Mouse (Mus musculus): ENCODE results near the gene Hyal3. TPM values are rescaled to one million over a fixed set of nuclear protein-coding genes. Genes with fewer than 3 reads are reported as not detected.

Hyal3 gene
- polyA plus RNA-seq, 1 experiment from 2014 or later = 1.4 TPM

- peak overlapping the region; percentile 88 for H3K27ac ChIP-seq (ENCODE audit: low read length)
- 9% methylated on average over 6 of the region's 6 CpGs for WGBS
- H3K9me3 ChIP-seq (ENCODE audit: control insufficient read depth, low read length) = no peaks in the 10 kb centered on the region
- H3K4me1 ChIP-seq (replicated peaks; ENCODE audit: control insufficient read depth, insufficient read depth, low read length) = peaks cover 79% of the 10 kb centered on the region
- H3K4me3 ChIP-seq (replicated peaks; ENCODE audit: low read length) = peak overlapping the region; percentile 84
- no peaks in the 10 kb centered on the region for H3K27me3 ChIP-seq (replicated peaks; ENCODE audit: control insufficient read depth, insufficient read depth, low read length)
- H3K36me3 ChIP-seq (ENCODE audit: control insufficient read depth, insufficient read depth) = no peaks in the 10 kb centered on the region
- H3K4me2 ChIP-seq (ENCODE audit: low read length) = peak overlapping the region; percentile 99
- H3K9ac ChIP-seq (replicated peaks; ENCODE audit: low read depth, low read length) = peak overlapping the region; percentile 88
- no peak for ATAC-seq
Observed at GRCm38 (mm10) chr9:107632478-107632877, 51.9 kb downstream of the Hyal3 start.

- peak; percentile 34 for ATAC-seq
- Histone ChIP-seq H3K9ac (replicated peaks; ENCODE audit: low read depth, low read length) (peak overlapping the region; percentile 88), H3K27ac (ENCODE audit: low read length) (peak overlapping the region; percentile 88), H3K27me3 (replicated peaks; ENCODE audit: control insufficient read depth, insufficient read depth, low read length) (no peaks in the 10 kb centered on the region), H3K9me3 (ENCODE audit: control insufficient read depth, low read length) (no peaks in the 10 kb centered on the region), H3K4me3 (replicated peaks; ENCODE audit: low read length) (peak overlapping the region; percentile 84), H3K36me3 (ENCODE audit: control insufficient read depth, insufficient read depth) (no peaks in the 10 kb centered on the region), H3K4me2 (ENCODE audit: low read length) (peak overlapping the region; percentile 99), H3K4me1 (replicated peaks; ENCODE audit: control insufficient read depth, insufficient read depth, low read length) (peaks cover 72% of the 10 kb centered on the region)
- under 1% methylated on average over 33 of the region's 33 CpGs for WGBS
Observed at GRCm38 (mm10) chr9:107633091-107633660, 52.6 kb downstream of the Hyal3 start.

DNA sequence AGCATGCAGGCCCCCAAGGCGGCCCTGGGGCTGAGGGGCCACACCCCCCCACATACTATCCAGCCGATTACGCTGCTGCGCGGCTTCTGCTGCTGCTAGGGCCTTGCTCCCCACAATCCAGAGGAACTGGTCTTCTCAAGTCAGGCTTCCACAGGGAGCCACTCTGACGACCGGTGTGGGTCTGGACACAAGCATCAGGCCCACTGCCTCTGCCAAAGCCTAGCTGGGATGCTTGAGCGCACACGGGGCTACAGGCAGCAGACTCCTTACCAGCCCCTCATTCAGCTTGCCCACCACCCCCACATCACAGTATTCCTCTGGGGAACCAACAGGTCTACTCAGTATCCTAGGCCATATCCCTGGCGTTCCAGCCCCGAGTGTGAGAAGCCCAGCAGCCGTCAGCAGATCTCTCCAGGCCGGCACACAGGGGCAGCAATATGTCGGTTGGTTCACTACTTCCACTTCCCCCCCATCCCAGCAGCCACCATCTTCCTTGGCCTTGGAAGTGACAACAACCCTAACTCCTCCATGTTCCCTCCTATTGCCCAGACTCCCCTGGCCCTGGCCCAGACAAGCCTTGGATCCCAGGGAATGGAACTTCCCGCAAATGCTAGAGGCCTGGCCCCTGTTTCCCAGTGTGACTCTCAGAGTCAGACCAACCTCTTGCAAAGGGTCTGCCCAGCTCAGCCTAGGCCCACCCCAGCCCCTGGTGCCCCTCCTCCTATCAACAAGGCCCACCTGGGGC is 53.2 kb downstream of the Hyal3 start:
- Histone ChIP-seq H3K27ac (ENCODE audit: low read length) (peak overlapping the region; percentile 88), H3K4me2 (ENCODE audit: low read length) (peak overlapping the region; percentile 99), H3K9ac (replicated peaks; ENCODE audit: low read depth, low read length) (peak overlapping the region; percentile 88), H3K36me3 (ENCODE audit: control insufficient read depth, insufficient read depth) (no peaks in the 10 kb centered on the region), H3K27me3 (replicated peaks; ENCODE audit: control insufficient read depth, insufficient read depth, low read length) (no peaks in the 10 kb centered on the region), H3K9me3 (ENCODE audit: control insufficient read depth, low read length) (no peaks in the 10 kb centered on the region), H3K4me1 (replicated peaks; ENCODE audit: control insufficient read depth, insufficient read depth, low read length) (peaks cover 66% of the 10 kb centered on the region), H3K4me3 (replicated peaks; ENCODE audit: low read length) (peak overlapping the region; percentile 84)
- no peak for ATAC-seq
- WGBS = 2% methylated on average over 15 of the region's 15 CpGs

- no peak for ATAC-seq
- H3K27ac ChIP-seq (ENCODE audit: low read length) = peak overlapping the region; percentile 88
- peak overlapping the region; percentile 99 for H3K4me2 ChIP-seq (ENCODE audit: low read length)
- no peaks in the 10 kb centered on the region for H3K36me3 ChIP-seq (ENCODE audit: control insufficient read depth, insufficient read depth)
- H3K9ac ChIP-seq (replicated peaks; ENCODE audit: low read depth, low read length) = peak overlapping the region; percentile 88
- H3K27me3 ChIP-seq (replicated peaks; ENCODE audit: control insufficient read depth, insufficient read depth, low read length) = no peaks in the 10 kb centered on the region
- H3K4me1 ChIP-seq (replicated peaks; ENCODE audit: control insufficient read depth, insufficient read depth, low read length) = peaks cover 58% of the 10 kb centered on the region
- no peaks in the 10 kb centered on the region for H3K9me3 ChIP-seq (ENCODE audit: control insufficient read depth, low read length)
- H3K4me3 ChIP-seq (replicated peaks; ENCODE audit: low read length) = peak overlapping the region; percentile 84
- WGBS = under 1% methylated on average over 35 of the region's 35 CpGs
Observed at GRCm38 (mm10) chr9:107634406-107635278, 54.0 kb downstream of the Hyal3 start.

DNA sequence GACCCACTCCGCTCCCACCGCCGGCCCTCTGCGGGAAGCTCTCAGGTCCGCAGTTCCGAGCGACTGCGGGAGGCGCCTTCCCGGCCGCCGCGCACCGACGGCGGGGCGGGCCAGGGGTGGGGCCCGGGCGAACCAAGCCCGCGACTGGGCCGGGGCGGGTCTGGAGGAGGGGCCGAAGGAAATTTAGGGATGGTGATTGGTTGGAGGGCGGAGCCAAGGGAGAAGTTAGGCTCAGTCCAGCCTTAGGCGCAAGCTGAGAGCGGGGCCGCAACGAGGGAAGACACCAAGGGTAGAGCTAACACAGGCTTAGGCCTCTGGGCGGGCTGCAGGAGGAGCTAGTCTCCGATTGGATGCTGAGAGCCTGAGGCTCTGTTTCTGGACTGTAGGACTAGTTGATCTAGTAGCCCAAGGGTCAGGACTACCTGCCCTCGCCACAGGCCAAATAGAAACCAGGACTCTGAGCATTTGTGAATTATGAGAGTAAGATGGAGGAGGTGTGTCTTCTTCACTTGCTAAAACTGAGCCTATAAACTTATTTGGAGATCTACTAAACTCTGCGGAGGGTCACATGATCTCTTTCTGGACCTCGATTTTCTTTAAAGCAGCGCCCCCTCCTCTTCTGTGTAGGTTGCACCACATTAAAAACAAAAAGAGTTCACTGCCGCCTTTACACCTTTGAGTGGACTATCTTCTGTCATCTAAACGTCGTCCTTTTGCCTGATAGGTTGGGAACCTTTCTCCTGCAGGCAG is 54.8 kb downstream of the Hyal3 start, which contains the start of gene Gnai2:
Gene Gnai2, minus strand, starts transcription at position 89 of the 750 bp plus-strand sequence.
- Histone ChIP-seq H3K27ac (ENCODE audit: low read length) (peak within 1 kb of the TSS; percentile 88), H3K9me3 (ENCODE audit: control insufficient read depth, low read length) (no peaks in the 10 kb centered on the region), H3K4me2 (ENCODE audit: low read length) (peak within 1 kb of the TSS; percentile 99), H3K4me3 (replicated peaks; ENCODE audit: low read length) (peak within 1 kb of the TSS; percentile 84), H3K9ac (replicated peaks; ENCODE audit: low read depth, low read length) (peak within 1 kb of the TSS; percentile 88), H3K4me1 (replicated peaks; ENCODE audit: control insufficient read depth, insufficient read depth, low read length) (peaks cover 50% of the 10 kb centered on the region), H3K36me3 (ENCODE audit: control insufficient read depth, insufficient read depth) (no peaks in the 10 kb centered on the region), H3K27me3 (replicated peaks; ENCODE audit: control insufficient read depth, insufficient read depth, low read length) (no peaks in the 10 kb centered on the region)
- WGBS = 6% methylated on average over 38 of the region's 38 CpGs
- peak; percentile 93 for ATAC-seq

Other genes starting within 250 kb of the Hyal3 start
- 15.6 and 18.8 TPM in 2 replicates for gene Hemk1, start 242.5 kb upstream of the Hyal3 start, polyA plus RNA-seq (2015; fragmentation: Nextera tagmentation; extraction: Ambion mirVana)
- 3.3 and 5.4 TPM in 2 replicates for gene 6430571L13Rik, start 240.2 kb upstream of the Hyal3 start, polyA plus RNA-seq (2015; fragmentation: Nextera tagmentation; extraction: Ambion mirVana)
- gene Cacna2d2, start 181.2 kb upstream of the Hyal3 start, polyA plus RNA-seq (2015; fragmentation: Nextera tagmentation; extraction: Ambion mirVana) = 3.6 and 5.8 TPM in 2 replicates
- gene Tmem115, start 46.9 kb upstream of the Hyal3 start, polyA plus RNA-seq (2015; fragmentation: Nextera tagmentation; extraction: Ambion mirVana) = 41.9 and 44.5 TPM in 2 replicates
- 35.7 and 38.5 TPM in 2 replicates for gene Cyb561d2, start 38.6 kb upstream of the Hyal3 start, polyA plus RNA-seq (2015; fragmentation: Nextera tagmentation; extraction: Ambion mirVana)
- gene Nprl2, start 38.6 kb upstream of the Hyal3 start, polyA plus RNA-seq (2015; fragmentation: Nextera tagmentation; extraction: Ambion mirVana) = 88.4 and 89.8 TPM in 2 replicates
- 2.2 and 3.2 TPM in 2 replicates for gene Zmynd10, start 33.5 kb upstream of the Hyal3 start, polyA plus RNA-seq (2015; fragmentation: Nextera tagmentation; extraction: Ambion mirVana)
- 43.4 and 45.4 TPM in 2 replicates for gene Rassf1, start 29.3 kb upstream of the Hyal3 start, polyA plus RNA-seq (2015; fragmentation: Nextera tagmentation; extraction: Ambion mirVana)
- gene Tusc2, start 17.6 kb upstream of the Hyal3 start, polyA plus RNA-seq (2015; fragmentation: Nextera tagmentation; extraction: Ambion mirVana) = 93.2 and 98.5 TPM in 2 replicates
- gene Hyal2, start 12.9 kb upstream of the Hyal3 start, polyA plus RNA-seq (2015; fragmentation: Nextera tagmentation; extraction: Ambion mirVana) = 69.7 and 74.5 TPM in 2 replicates
- 6.9 and 7.2 TPM in 2 replicates for gene Hyal1, start 3.9 kb upstream of the Hyal3 start, polyA plus RNA-seq (2015; fragmentation: Nextera tagmentation; extraction: Ambion mirVana)
- gene Naa80, start 1.9 kb upstream of the Hyal3 start, polyA plus RNA-seq (2015; fragmentation: Nextera tagmentation; extraction: Ambion mirVana) = 16.2 and 16.9 TPM in 2 replicates
- 14.4 and 16.8 TPM in 2 replicates for gene Ifrd2, start 6.8 kb downstream of the Hyal3 start, polyA plus RNA-seq (2015; fragmentation: Nextera tagmentation; extraction: Ambion mirVana)
- gene Sema3b, start 28.4 kb downstream of the Hyal3 start, polyA plus RNA-seq (2015; fragmentation: Nextera tagmentation; extraction: Ambion mirVana) = 2.3 and 3.0 TPM in 2 replicates
- 299 and 316 TPM in 2 replicates for gene Gnai2, start 54.5 kb downstream of the Hyal3 start, polyA plus RNA-seq (2015; fragmentation: Nextera tagmentation; extraction: Ambion mirVana)
- 30.4 and 32.6 TPM in 2 replicates for gene Slc38a3, start 88.7 kb downstream of the Hyal3 start, polyA plus RNA-seq (2015; fragmentation: Nextera tagmentation; extraction: Ambion mirVana)
- gene Gnat1, start 98.9 kb downstream of the Hyal3 start, polyA plus RNA-seq (2015; fragmentation: Nextera tagmentation; extraction: Ambion mirVana) = 1.2 and 1.4 TPM in 2 replicates
- 11.0 and 14.9 TPM in 2 replicates for gene Sema3f, start 129.7 kb downstream of the Hyal3 start, polyA plus RNA-seq (2015; fragmentation: Nextera tagmentation; extraction: Ambion mirVana)
- 294 and 303 TPM in 2 replicates for gene Rbm5, start 190.2 kb downstream of the Hyal3 start, polyA plus RNA-seq (2015; fragmentation: Nextera tagmentation; extraction: Ambion mirVana)

Data from forebrain, embryonic 16.5 days (tissue).